Mouse (Mus musculus) midbrain, postnatal 0 days (tissue): Measurements from ENCODE around the gene Tmem41b. TPM values are rescaled to one million over a fixed set of nuclear protein-coding genes. Genes with fewer than 3 reads are reported as not detected.

Experiments used
- ATAC-seq: fragments of 200-750 bp; cut with Nextera tagmentation; 2 replicates; pipeline ENCODE4 v1.8.0; 2017; ENCODE audit warnings: moderate number of reproducible peaks, mild to moderate bottlenecking, moderate TSS enrichment, moderate library complexity; ENCODE audit not compliant: low FRiP score
- DNase-seq: peaks from one replicate; pipeline ENCODE4 v3.0.0-alpha.2; 2015; ENCODE audit warnings: low spot score
- H3K27ac ChIP-seq: fragments of 300-500 bp; sonication (generic); 2 replicates; pipeline ENCODE4 v1.5.1; 2014; ENCODE audit warnings: low read depth, mild to moderate bottlenecking, low read length, mixed read lengths
- H3K27me3 ChIP-seq: fragments of 300-500 bp; sonication (generic); 2 replicates; pipeline ENCODE4 v1.6.1; 2014; ENCODE audit warnings: low read length, control low read depth, mixed read lengths; ENCODE audit not compliant: insufficient read depth
- H3K36me3 ChIP-seq: fragments of 300-500 bp; sonication (generic); 2 replicates; pipeline ENCODE4 v1.6.1; 2014; ENCODE audit warnings: low read length, control low read depth, mixed read lengths; ENCODE audit not compliant: insufficient read depth
- H3K4me1 ChIP-seq: fragments of 300-500 bp; sonication (generic); 2 replicates; pipeline ENCODE4 v1.6.1; 2014; ENCODE audit warnings: mild to moderate bottlenecking, control low read depth, antibody characterized with exemption, low read length, mixed read lengths; ENCODE audit not compliant: insufficient read depth
- H3K4me2 ChIP-seq: fragments of 300-500 bp; sonication (generic); 2 replicates; pipeline ENCODE4 v1.6.1; 2014; ENCODE audit warnings: low read depth, mild to moderate bottlenecking, low read length, mixed read lengths; ENCODE audit not compliant: poor library complexity, severe bottlenecking
- H3K4me3 ChIP-seq: fragments of 300-500 bp; sonication (generic); 2 replicates; pipeline ENCODE4 v1.5.1; 2014; ENCODE audit warnings: low read depth, mild to moderate bottlenecking, low read length, moderate library complexity
- H3K9ac ChIP-seq: fragments of 300-500 bp; sonication (generic); replicated peaks from 2 replicates; pipeline ENCODE4 v1.6.1; 2014; ENCODE audit warnings: mild to moderate bottlenecking, low read length, moderate library complexity, mixed read lengths; ENCODE audit not compliant: poor library complexity, severe bottlenecking
- H3K9me3 ChIP-seq: fragments of 300-500 bp; sonication (generic); 2 replicates; pipeline ENCODE4 v1.6.1; 2016; ENCODE audit warnings: low read length, control low read depth
- CTCF ChIP-seq: IDR thresholded peaks from 2 replicates; pipeline ENCODE4 v1.5.1; 2016; ENCODE audit warnings: antibody characterized with exemption, mild to moderate bottlenecking
- WGBS: fragments of 180-500 bp; shearing (Covaris S2); extraction: QIAGEN DNeasy Blood & Tissue Kit; methylation state at CpG from one replicate; pipeline ENCODE4 v1.1.7; 2014; 5-methylcytosine and 5-hydroxymethylcytosine counted together
- polyA plus RNA-seq: library from polyadenylated mRNA; unstranded; fragments of >200 nt; fragmentation: Nextera tagmentation; extraction: Ambion mirVana; gene quantifications from 2 replicates; pipeline ENCODE4 v1.2.1, GENCODE M21; 2015
- total RNA-seq: library from RNA; depleted of rRNA; stranded (reverse); fragments of >200 nt; gene quantifications from 2 replicates; pipeline ENCODE4 v1.2.3, GENCODE M21; 2014

Gene Tmem41b
- total and polyA plus RNA-seq, 2 experiments from 2014 or later: 55.4 to 65.0 TPM

- H3K4me2 ChIP-seq: peak within 1 kb of the TSS; percentile 65
- peak within 1 kb of the TSS; percentile 96 for H3K9ac ChIP-seq
- H3K4me3 ChIP-seq: peak within 1 kb of the TSS; percentile 99
- DNase-seq (peak; percentile 95), ATAC-seq (peak; percentile 98)
- 0 out of 2 replicates have a peak, but pooled peaks have one; percentile 22 for TF ChIP-seq CTCF
- WGBS: 0% methylated on average over 48 of the region's 48 CpGs
- peak within 1 kb of the TSS; percentile 89 for H3K27ac ChIP-seq
- no peaks in the 10 kb centered on the region for H3K9me3 ChIP-seq
- no peaks in the 10 kb centered on the region for H3K27me3 ChIP-seq
- H3K36me3 ChIP-seq: no peaks in the 10 kb centered on the region
- no peaks in the 10 kb centered on the region for H3K4me1 ChIP-seq
Observed at GRCm38 (mm10) chr7:110018117-110018630, 31.4 kb upstream of the Tmem41b start, which contains the start of gene Ipo7. Gene Ipo7 (plus strand): TSS chr7:110018274.

- H3K9ac ChIP-seq: no peak overlapping the region
- no peaks in the 10 kb centered on the region for H3K4me1 ChIP-seq
- no peaks in the 10 kb centered on the region for H3K9me3 ChIP-seq
- WGBS: 86% methylated on average over 5 of the region's 5 CpGs
- H3K27ac ChIP-seq: no peak overlapping the region
- H3K27me3 ChIP-seq: no peaks in the 10 kb centered on the region
- no peak for TF ChIP-seq CTCF
- no peak for ATAC-seq
- no peak overlapping the region for H3K4me3 ChIP-seq
- H3K36me3 ChIP-seq: no peaks in the 10 kb centered on the region
- no peak for DNase-seq
- no peak overlapping the region for H3K4me2 ChIP-seq
Observed at GRCm38 (mm10) chr7:110014272-110014671, 27.5 kb upstream of the Tmem41b start.

GRCm38 (mm10) chr7:110011417-110011816 lies 24.7 kb upstream of the Tmem41b start:
- Histone ChIP-seq H3K4me1 (no peaks in the 10 kb centered on the region), H3K36me3 (no peaks in the 10 kb centered on the region), H3K4me2 (no peak overlapping the region), H3K9me3 (no peaks in the 10 kb centered on the region), H3K4me3 (no peak overlapping the region), H3K27ac (no peak overlapping the region), H3K27me3 (no peaks in the 10 kb centered on the region), H3K9ac (no peak overlapping the region)
- no peak for TF ChIP-seq CTCF
- DNase-seq: no peak
- WGBS: 68% methylated on average over 1 of the region's 1 CpGs
- no peak for ATAC-seq

- no peak for ATAC-seq
- H3K4me1 ChIP-seq: no peaks in the 10 kb centered on the region
Observed at GRCm38 (mm10) chr7:110009084-110009483, 22.4 kb upstream of the Tmem41b start.

GRCm38 (mm10) chr7:110008513-110008912 lies 21.8 kb upstream of the Tmem41b start:
- H3K4me1 ChIP-seq: no peaks in the 10 kb centered on the region
- H3K4me2 ChIP-seq: no peak overlapping the region
- no peak for TF ChIP-seq CTCF
- no peak overlapping the region for H3K9ac ChIP-seq
- no peaks in the 10 kb centered on the region for H3K9me3 ChIP-seq
- H3K4me3 ChIP-seq: no peak overlapping the region
- WGBS: 83% methylated on average over 1 of the region's 1 CpGs
- DNase-seq (no peak), ATAC-seq (no peak)
- no peak overlapping the region for H3K27ac ChIP-seq
- H3K27me3 ChIP-seq: no peaks in the 10 kb centered on the region
- no peaks in the 10 kb centered on the region for H3K36me3 ChIP-seq

More at GRCm38 (mm10) chr7:110009084-110009483, 22.4 kb upstream of the Tmem41b start:
- Histone ChIP-seq H3K9ac (no peak overlapping the region), H3K27ac (no peak overlapping the region), H3K9me3 (no peaks in the 10 kb centered on the region), H3K4me3 (no peak overlapping the region), H3K36me3 (no peaks in the 10 kb centered on the region), H3K4me2 (no peak overlapping the region), H3K27me3 (no peaks in the 10 kb centered on the region)
- DNase-seq: no peak
- no peak for TF ChIP-seq CTCF
- 95% methylated on average over 6 of the region's 6 CpGs for WGBS

GRCm38 (mm10) chr7:110006471-110007195 lies 19.9 kb upstream of the Tmem41b start:
- Histone ChIP-seq H3K27me3 (no peaks in the 10 kb centered on the region), H3K4me1 (no peaks in the 10 kb centered on the region), H3K36me3 (no peaks in the 10 kb centered on the region), H3K27ac (no peak overlapping the region), H3K4me3 (no peak overlapping the region), H3K9ac (no peak overlapping the region), H3K4me2 (no peak overlapping the region), H3K9me3 (no peaks in the 10 kb centered on the region)
- WGBS: 79% methylated on average over 5 of the region's 5 CpGs
- no peak for DNase-seq
- no peak for ATAC-seq
- no peak for TF ChIP-seq CTCF
